Mouse (Mus musculus): ENCODE data around the gene Epn2.

Gene Epn2

DNA sequence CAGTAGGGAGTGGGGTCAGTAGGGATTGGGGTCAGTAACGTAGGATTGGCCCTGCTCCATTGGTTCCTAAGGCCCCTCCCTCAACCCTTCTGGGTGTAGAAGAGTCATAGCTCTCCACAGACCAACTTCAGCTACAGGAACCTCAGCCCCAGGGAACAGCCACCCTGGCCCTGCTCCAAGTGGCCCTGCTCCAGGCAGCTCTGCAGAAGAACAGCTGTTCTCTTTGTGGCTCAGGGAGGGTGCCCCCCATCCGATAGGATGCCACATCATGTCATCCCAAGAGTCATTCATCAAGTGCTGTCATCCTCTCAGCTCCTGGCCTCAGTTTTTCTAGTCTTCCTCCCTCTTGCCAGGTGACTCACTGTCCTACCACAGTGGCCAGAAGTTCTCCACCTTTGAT is 92.1 kb downstream of the Epn2 start:
- no peak for DNase-seq

DNA sequence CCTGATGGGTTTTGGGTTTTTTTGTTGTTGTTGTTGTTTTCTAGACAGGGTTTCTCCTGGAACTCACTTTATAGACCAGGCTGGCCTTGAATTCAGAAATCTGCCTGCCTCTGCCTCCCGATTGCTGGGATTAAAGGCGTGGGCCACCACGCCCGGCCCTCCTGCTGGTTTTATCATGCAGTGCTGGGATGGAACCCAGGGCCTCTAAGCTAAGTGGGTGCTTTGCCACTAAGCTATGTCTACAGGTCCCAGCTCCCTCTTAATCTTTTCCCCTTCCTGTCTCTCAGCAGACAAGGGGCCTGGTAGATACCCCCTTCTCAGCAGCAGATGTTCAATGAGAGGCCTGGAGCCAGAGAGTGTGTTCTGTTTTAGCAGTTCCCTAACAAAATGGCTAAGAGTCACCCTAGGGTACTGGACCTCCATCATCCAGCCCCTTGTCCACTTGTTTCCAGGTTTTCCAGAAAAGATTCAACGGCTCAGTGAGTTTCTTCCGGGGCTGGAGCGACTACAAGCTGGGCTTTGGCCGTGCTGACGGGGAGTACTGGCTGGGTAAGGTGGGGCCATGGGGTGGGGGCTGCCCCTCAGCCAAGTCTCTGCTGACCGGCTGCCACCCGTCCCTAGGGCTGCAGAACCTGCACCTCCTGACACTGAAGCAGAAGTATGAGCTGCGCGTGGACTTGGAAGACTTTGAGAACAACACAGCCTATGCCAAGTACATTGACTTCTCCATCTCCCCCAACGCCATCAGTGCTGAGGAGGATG is 92.8 kb downstream of the Epn2 start:
- no peak for DNase-seq

DNA sequence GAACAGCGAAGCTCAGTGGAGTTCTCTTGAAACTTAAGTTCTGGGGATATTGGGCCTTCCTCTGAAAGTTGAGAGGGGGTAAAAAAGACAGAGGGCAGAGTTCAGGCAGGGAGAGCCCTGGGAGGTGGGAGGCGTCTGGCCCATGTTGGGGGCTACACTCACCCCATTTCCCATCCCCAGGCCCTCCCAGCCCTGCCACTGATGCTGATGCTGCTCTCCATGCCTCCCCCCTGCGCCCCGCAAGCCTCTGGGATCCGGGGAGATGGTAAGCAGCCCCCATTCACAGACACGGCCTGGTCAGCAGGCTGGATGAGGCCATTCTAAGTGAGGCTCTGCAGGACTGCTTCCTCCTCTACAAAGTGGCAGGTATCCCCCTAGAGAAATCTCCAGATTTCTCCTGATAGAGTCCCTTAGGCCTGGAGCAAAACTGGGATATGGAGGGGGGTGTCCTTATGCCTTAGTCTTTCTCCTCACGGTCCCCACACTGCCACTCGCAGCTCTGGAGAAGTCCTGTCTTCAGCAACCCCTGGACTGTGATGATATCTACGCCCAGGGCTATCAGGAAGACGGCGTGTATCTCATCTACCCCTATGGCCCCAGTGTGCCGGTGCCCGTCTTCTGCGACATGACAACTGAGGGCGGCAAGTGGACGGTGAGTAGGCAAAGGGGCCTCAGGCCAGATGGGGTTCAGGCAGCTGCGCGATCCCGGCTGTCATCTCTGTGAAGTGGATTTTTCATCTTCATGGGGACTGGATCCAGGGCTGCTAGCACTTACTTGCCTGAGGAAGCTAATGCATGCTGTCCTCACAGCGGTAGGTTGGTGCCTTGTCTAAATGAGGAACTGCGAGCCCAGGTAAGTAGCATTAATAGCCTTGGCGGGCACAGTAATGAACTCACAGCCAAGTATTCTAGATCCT is 93.7 kb downstream of the Epn2 start:
- DNase-seq, result no peak

DNA sequence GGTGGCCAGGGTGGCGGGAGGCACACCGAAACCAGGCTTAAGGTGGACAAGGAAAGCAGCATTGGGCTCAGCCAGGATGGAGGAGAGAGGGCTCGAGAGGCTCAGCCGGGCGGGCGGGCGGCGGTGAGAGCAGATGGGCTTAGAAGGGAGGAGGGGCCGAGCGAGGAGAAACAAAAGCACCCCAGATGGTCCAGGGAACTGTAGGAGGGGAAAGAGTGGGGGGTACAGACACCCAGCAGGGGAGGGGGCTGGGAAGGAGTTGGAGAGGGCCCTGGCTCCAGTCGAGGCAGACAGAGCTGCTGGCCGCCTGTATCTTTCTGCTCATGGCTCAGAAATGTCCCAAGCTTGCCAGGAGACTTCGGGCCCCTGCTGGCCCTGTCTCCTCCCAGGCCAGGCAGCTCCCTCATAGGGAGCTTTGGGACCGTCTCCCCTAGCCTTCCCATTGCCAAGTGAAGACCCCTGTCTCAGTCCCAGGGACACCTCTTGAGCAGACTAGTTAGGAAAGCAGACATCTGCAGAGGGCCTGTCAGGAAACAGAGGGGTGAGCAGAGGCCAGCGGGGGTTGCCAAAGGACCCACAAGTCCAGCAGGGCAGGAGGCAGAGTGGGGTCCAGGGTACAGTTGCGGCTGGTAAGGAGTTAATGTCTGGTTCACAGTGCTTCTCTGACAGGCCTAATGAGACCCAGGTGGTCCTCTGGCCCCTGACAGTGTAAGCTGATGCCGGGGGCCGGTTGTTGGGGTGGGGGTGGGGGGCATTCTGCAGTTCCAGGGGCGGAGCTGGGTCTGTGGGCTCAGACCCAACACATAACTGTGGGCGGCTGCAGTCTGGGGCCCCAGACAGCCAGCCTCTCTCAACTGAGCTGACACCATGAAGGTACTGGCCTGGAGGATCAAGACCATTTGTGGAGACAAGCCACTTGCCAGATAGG is 94.6 kb downstream of the Epn2 start, which contains the start of gene Mfap4:
Gene Mfap4 (plus strand): TSS at position 819 of the 928 bp plus-strand sequence.
- no peak for DNase-seq

DNA sequence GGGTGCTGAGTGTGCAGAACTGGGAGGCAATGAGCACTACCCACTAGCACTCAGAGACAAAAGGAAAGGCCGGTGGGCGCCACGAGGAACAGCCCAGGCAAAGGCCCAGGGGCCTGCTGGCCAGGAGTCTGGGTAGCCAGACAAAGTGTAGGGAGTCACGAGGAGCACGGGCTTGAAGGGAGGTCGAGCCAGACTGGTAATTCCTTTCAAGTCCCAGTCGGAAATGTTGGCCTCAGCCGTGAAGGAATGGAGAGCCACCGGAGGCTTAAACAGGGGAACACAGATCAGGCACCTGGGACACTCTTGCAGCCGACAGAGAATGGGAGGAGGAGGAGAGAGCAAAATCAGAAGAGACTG is 95.3 kb downstream of the Epn2 start:
- no peak for DNase-seq

DNA sequence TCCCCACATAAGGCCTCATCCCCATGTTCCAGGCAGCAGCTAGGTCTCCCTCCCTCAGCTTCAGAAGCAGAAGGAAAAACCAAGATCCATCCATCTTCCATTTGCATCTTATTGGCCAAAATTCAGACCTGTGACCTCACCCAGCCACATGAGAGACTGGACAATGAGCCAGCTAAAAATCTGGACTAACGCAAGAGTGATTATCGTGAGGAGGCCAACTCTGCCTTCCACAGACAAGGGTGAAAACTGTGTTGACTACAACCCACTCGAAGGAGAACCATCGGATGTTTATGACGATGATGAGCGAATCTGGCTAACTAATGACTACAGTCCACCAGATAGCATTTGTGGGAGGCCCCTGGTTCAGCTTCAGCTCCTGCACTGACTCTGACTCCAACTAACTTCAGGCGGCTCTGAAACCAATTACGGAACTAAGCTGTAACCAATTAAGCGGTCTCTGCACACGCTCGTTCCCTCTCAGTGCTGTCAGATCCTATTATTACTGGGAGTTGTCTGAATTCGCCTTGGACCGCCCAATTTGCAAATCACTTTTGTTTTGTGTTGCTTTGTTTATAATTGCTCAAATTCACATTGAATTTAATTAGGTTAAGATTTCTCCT is 96.2 kb downstream of the Epn2 start:
- DNase-seq, result no peak

DNA sequence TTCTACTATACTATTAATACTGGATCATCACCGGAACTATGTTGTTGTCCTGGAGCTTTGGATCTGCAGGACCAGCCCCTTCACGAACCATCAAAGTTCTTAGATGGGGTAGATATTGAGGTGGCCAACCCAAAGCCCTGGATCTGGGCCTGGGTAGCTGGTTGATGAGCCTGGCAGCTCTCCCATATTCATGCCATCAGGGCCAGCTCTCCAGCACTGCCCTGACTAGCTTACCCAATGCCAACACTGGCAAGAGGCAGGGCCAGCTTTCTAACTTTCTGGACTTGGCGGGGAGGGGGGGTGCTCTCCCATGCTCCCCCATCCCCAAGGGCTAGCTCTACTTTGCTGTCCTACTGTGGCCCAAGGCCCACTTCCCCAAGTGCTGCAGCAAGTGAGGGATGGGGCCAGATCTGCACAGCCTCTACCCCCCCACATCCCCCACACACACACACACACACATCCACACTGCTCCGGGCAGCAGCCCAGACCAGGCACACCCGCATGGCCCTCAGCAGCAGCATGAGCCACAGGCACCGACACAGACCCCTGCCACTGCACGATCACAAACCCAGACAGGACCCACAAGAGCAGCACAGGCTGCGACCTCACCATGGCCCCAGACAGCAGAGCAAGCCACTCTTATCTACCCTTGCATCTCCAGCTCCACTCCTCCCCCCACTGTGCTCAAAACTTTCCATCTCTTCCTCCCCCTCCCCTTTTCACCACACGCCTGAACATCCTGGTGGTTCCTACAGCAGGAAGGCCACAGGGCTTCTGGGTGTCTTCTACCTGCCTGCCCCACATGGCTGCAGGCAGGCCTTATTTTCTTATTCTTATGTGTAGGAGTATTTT is 98.0 kb downstream of the Epn2 start:
- peak; percentile 23 to 62 for DNase-seq

DNA sequence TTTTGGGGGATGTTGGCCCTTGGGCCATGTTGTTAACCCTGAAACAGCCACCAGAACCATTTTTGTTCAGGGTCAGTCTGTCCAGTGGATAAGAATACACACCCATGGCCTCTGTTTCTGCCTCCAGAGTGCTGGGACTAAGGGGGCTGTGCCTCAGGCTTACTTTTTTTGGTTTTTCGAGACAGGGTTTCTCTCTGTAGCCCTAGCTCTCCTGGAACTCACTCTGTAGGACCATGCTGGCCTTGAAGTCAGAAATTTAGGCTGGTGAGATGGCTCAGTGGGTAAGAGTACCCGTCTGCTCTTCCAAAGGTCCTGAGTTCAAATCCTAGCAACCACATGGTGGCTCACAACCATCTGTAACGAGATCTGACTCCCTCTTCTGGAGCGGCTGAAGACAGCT is 100.7 kb downstream of the Epn2 start:
- no peak for DNase-seq

DNA sequence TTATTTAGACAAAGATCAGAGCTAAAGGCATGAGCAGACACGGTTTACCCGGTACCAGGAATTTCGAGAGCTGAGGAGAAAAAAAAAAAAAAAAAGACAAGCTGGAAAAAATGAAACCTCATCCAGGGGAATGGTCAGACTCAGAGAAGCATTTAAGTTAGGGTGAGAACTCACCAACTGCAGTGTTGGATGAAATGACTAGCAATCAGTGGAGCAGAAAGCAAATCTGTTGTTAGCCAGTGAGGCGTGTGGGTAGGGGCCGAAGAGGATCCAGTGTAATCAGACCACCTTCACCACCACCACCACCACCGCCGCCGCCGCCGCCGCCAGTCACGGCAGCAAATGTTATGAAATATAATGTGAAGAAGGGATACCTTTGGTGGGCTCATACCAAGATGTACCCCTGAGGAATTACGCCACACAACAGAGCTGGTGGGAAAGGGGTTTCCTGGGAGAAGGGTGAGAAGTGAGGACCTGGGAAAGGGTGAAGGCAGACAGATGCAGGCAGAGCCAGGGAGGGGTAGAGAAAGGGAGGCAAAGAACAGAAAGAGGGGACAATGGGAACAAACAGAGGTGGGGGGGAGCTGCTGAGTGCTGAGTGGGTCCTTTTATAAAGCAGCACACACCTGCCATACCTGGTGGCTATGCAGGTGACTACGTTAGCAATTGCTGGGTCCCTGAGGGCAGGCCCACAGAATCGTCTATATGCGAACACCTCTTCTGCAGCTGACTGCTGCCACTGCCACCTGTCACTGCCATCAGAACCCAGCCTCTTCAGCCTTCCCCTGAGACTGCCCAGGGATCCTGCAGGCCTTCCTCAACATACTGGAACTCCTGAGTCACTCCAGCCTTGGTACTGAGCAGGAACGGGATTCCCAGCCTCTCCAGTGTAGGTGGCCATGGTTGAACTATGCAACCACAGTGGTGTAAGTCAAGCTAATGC is 101.7 kb downstream of the Epn2 start:
- DNase-seq, result no peak

DNA sequence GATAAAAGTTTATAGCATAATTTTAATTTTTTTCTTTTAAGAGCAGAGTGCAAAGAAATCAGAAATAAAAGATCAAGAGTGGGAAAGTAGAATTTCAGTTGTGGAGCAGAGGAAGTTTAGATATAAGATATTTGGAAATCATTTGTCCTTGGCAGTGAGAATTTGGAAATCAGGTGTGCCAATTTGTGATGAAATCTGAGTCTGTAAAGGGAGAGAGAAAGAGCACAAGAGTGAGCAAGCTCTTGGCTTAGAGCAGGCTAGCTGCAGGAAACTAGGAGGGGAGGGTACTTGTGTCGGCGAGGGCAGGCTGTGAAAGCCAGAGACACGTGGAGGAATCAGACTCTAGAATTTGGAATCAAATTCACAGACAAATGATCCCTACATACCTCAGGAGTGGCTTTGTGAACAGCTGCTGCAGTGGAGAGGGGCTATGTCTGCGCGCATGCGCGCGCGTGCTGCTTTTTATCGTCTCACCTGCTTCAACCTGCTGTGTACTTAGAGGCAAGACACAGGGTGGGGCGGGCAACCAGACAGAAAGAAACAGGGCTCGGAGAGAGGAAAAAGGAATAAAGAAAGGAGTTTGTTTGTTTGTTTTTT is 102.6 kb downstream of the Epn2 start:
- DNase-seq, result no peak

DNA sequence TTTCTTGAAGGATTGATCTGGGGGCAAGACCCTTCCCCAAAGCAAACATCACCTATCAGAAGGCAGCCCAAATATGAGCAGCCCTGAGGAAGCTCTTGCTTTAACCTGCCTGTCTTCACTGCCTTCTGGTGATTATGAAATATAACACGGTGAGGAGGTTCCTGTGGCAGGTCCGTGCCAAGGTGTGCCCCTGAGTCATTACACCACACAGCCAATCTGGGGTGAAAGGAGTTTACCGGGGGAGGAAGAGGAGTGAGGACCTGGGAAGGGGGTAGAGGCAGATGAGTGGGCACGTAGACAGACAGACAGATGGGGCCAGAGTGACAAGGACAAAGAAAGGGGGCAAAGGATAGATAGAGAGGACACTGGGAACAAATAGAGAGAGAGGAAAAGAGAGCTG is 105.9 kb downstream of the Epn2 start:
- no peak for DNase-seq

DNA sequence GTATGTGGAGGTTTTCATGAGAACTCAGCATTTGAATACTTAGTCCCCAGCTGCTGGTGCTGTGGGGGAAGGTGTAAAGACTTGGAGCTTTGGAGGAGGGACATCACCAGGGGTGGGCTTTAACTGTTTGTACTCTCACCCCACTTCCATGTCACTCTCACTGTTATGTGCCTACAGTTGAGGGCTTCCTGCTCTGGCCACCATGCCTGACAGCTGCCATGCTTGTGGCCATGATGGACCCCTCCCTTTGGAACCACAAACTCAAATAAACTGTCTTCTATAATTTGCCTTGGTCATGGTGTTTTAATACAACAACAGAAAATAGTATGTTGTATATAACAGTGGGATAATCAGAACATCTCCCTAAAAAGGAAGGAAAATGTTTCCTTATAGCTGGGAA is 108.6 kb downstream of the Epn2 start:
- no peak for DNase-seq

DNA sequence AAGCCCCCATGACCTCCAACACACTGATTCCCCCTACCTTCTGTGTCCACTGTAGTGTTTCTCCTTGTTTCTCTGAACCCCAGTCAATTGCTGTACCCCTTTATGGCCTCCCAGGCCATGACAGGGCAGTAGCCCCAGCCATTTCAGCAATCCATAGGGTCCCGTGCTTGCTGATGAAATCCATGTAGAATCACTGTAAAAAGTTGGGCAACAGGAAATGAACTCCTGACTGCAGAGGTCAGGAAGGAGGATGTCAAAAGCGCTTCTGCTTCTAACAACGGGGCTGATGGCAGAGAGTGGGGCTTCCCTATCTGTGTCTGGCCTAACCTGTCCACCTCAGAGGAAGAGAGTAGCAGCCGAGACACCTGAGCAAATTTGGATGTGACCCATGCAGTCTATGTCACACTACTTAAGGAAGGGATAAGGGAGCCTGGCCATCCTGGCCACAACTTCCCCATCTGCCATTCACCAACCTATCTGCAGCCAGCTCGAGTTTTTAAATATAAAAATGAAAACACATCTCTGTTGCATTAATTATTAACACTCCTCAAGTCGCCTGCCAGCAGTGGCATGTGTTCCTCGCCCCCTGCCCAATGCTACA is 110.1 kb downstream of the Epn2 start:
- DNase-seq, result no peak

DNA sequence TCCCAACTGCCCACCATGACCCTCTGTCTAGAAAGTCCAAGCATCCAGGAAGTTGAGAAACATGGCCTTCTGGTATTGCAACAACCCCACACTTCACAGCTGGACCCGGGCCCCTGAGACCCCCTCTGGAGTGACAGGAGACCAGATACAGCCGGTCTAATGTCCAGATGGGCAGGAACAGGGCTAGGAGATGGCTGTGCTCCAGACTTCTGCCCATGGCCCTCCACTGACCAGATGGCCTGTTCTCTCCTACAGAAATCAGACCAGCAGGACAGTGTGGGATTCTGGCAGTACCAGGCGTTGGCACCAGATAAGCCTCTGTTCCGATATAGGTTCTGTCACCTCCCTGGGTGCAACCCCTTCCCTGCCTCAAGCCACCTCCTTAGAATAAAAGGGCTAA is 111.0 kb downstream of the Epn2 start:
- no peak for DNase-seq

All from thymus, postnatal 36 days (tissue).